Mouse (Mus musculus) erythroblast, embryonic 14.5 days (primary cell): ENCODE results near the gene Cenpu.
A peak's percentile ranks its signal among the peaks of the same experiment; 100 is the strongest.

Source experiments
- GATA1 ChIP-seq: IDR thresholded peaks from 2 replicates; pipeline ENCODE4 v1.6.1; 2012; ENCODE audit warnings: low read length, inconsistent platforms, mixed read lengths
- TAL1 ChIP-seq: IDR thresholded peaks from 3 replicates; pipeline ENCODE4 v1.6.1; 2012; ENCODE audit warnings: low read length, inconsistent platforms, mixed read lengths

GRCm38 (mm10) chr8:46539701-46540100 is 12.1 kb upstream of the Cenpu start:
- TF ChIP-seq TAL1 (peak; percentile 43; the same call in 1 of the 3 replicates), GATA1 (no peak)
